ENCODE assay signal across 11 mouse cellular contexts in genomic region chr5:121114151-121114550, GRCm38 (mm10).
DNase-seq lines count a peak whose midpoint lies in the region; ATAC-seq and TF ChIP-seq lines count a peak whose summit lies in the region.
"Had no signal": no experiment of that assay in that cellular context is flagged by ENCODE, and none has a peak within 500 bp of the region (broad histone marks: within the 10 kb centered on the region; RNA-seq: fewer than 3 reads in every experiment).

No protein-coding gene starts in this region.

- no peak for ATAC-seq in hindbrain, embryonic 16.5 days
- no peak for ATAC-seq in neural tube, embryonic 15.5 days (ENCODE audit: low FRiP score)

- no peak overlapping the region for H3K4me2 ChIP-seq in hindbrain, embryonic 16.5 days (ENCODE audit: low read length)
- H3K4me2 ChIP-seq in neural tube, embryonic 15.5 days = no peak overlapping the region

- no peaks in the 10 kb centered on the region for H3K9me3 ChIP-seq in hindbrain, embryonic 16.5 days (ENCODE audit: control insufficient read depth, low read length)
- H3K9me3 ChIP-seq in neural tube, embryonic 15.5 days (replicated peaks) = no peaks in the 10 kb centered on the region

- H3K9ac ChIP-seq in hindbrain, embryonic 16.5 days (ENCODE audit: low read depth, low read length) = no peak overlapping the region
- no peak overlapping the region for H3K9ac ChIP-seq in neural tube, embryonic 15.5 days (replicated peaks)
- H3K9ac ChIP-seq: liver, embryonic 14.5 days had no signal

- peak overlapping the region; percentile 95 for H3K27ac ChIP-seq in layer of hippocampus, adult 2 months
- peak overlapping the region; percentile 85 for H3K27ac ChIP-seq in hindbrain, embryonic 16.5 days (ENCODE audit: low read depth, low read length)
- H3K27ac ChIP-seq in neural tube, embryonic 15.5 days (replicated peaks) = peak overlapping the region; percentile 88
- H3K27ac ChIP-seq: liver, embryonic 14.5 days had no signal

- no peak for TF ChIP-seq CTCF in layer of hippocampus, adult 2 months (conservative IDR thresholded peaks at IDR 0.05)

- DNase-seq in layer of hippocampus, adult 2 months (ENCODE audit: low spot score in 2 of 2) = peak in 1 of 2 experiments; percentile 54
- DNase-seq in layer of hippocampus, adult 8-10 months (ENCODE audit: low spot score in 2 of 2) = no peak
- DNase-seq in brain, adult 2 months (ENCODE audit: low read depth, low spot score) = peak; percentile 87
- DNase-seq in retina, embryonic 14.5 days (ENCODE audit: low spot score) = no peak
- DNase-seq in kidney, adult 9 months = no peak
- no peak for DNase-seq in lung, postnatal 36 days
- DNase-seq: adrenal gland, postnatal 36 days; kidney, postnatal 14 days had no signal

- no peaks in the 10 kb centered on the region for H3K27me3 ChIP-seq in hindbrain, embryonic 16.5 days (replicated peaks; ENCODE audit: control insufficient read depth, insufficient read depth, low read length)
- no peaks in the 10 kb centered on the region for H3K27me3 ChIP-seq in neural tube, embryonic 15.5 days (replicated peaks)

- 67% methylated on average over 14 of the region's 14 CpGs for WGBS in hindbrain, embryonic 16.5 days
- 51% methylated on average over 14 of the region's 14 CpGs for WGBS in neural tube, embryonic 15.5 days

- H3K36me3 ChIP-seq in hindbrain, embryonic 16.5 days (ENCODE audit: control insufficient read depth, insufficient read depth, low read length) = no peaks in the 10 kb centered on the region
- no peaks in the 10 kb centered on the region for H3K36me3 ChIP-seq in neural tube, embryonic 15.5 days

- peaks cover 37% of the 10 kb centered on the region for H3K4me1 ChIP-seq in hindbrain, embryonic 16.5 days (ENCODE audit: control insufficient read depth, insufficient read depth, low read depth, low read length)
- peaks cover 39% of the 10 kb centered on the region for H3K4me1 ChIP-seq in neural tube, embryonic 15.5 days

- H3K4me3 ChIP-seq in layer of hippocampus, adult 2 months = no peak overlapping the region
- H3K4me3 ChIP-seq in hindbrain, embryonic 16.5 days (ENCODE audit: low read length) = no peak overlapping the region
- no peak overlapping the region for H3K4me3 ChIP-seq in neural tube, embryonic 15.5 days (replicated peaks)
